Mouse (Mus musculus) midbrain, embryonic 10.5 days (tissue): ENCODE data around the gene Nol9. TPM values are rescaled to one million over a fixed set of nuclear protein-coding genes. Genes with fewer than 3 reads are reported as not detected.
A peak's percentile ranks its signal among the peaks of the same experiment; 100 is the strongest.
"Not testable (repeated sequence)": the region's sequence is repeated elsewhere in the genome, so short reads cannot be mapped to it uniquely, and the experiment has no call there.

ENCODE experiments used
- DNase-seq: peaks from one replicate; pipeline ENCODE4 v3.0.0-alpha.2; 2017; ENCODE audit warnings: low spot score
- H3K27ac ChIP-seq: fragments of 300-500 bp; sonication (generic); replicated peaks from 2 replicates; pipeline ENCODE4 v1.5.1; 2016; ENCODE audit warnings: mild to moderate bottlenecking
- H3K27me3 ChIP-seq: fragments of 300-500 bp; sonication (generic); 2 replicates; pipeline ENCODE4 v1.6.1; 2016; ENCODE audit warnings: low read depth, mild to moderate bottlenecking; ENCODE audit not compliant: poor library complexity, severe bottlenecking
- H3K36me3 ChIP-seq: fragments of 300-500 bp; sonication (generic); 2 replicates; pipeline ENCODE4 v1.6.1; 2016; ENCODE audit warnings: mild to moderate bottlenecking, moderate library complexity
- H3K4me1 ChIP-seq: fragments of 300-500 bp; sonication (generic); 2 replicates; pipeline ENCODE4 v1.6.1; 2016
- H3K4me3 ChIP-seq: fragments of 300-500 bp; sonication (generic); 2 replicates; pipeline ENCODE4 v1.5.1; 2016; ENCODE audit warnings: mild to moderate bottlenecking, moderate library complexity
- H3K9me3 ChIP-seq: fragments of 300-500 bp; sonication (generic); replicated peaks from 2 replicates; pipeline ENCODE4 v1.6.1; 2016; ENCODE audit warnings: mild to moderate bottlenecking
- WGBS: fragments of 180-500 bp; shearing (Covaris S2); methylation state at CpG from one replicate; pipeline ENCODE4 v1.1.7; 2016; 5-methylcytosine and 5-hydroxymethylcytosine counted together
- polyA plus RNA-seq: library from polyadenylated mRNA; unstranded; fragments of >200 nt; fragmentation: Nextera tagmentation; extraction: Ambion mirVana; gene quantifications from 2 replicates; pipeline ENCODE4 v1.2.1, GENCODE M21; 2016

Nol9 gene
- polyA plus RNA-seq, 1 experiment from 2014 or later: 35.7 TPM

DNA sequence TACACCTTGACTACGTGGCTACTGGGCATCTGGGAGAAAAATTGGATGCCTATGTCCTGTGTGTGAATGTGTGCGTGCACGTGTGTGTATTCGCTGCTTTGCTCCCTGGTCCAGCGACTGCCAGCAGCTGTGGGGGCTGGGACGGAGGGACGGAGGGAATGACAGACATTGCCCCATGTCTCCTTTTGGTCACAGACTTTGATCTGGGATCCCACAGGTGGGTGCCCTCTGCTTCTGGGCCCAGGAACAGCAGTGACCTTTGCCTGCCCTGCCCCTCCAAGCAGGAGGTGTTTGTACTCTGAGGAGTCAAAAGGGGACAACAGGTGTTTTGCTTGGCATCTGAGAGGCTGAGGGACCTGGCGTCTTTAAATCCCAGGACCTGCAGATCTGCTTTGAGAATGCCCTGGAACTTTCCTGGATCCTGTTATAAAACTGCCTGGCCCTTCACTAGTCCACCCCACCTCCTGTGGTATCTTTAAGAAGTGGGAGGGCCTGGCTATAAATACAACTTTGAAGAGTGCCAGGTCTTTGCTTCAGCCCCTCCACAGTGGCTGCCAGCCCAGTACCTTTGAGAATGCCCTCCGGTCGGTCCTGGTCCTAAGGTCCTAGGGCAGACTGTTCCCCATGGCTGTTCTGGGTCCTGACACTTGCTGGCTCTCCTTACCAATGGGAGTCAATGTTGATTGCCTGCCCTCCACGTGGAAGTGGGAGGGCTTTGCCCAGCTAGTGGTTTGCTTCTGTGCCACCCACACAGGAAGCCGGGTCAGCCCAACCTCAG lies 25.9 kb upstream of the Nol9 start:
- no peak overlapping the region for H3K27ac ChIP-seq
- H3K9me3 ChIP-seq: no peaks in the 10 kb centered on the region
- H3K27me3 ChIP-seq: peaks cover 20% of the 10 kb centered on the region
- DNase-seq: no peak
- H3K4me3 ChIP-seq: no peak overlapping the region
- WGBS: 88% methylated on average over 12 of the region's 12 CpGs
- peaks cover 66% of the 10 kb centered on the region for H3K36me3 ChIP-seq
- peaks cover 40% of the 10 kb centered on the region for H3K4me1 ChIP-seq

DNA sequence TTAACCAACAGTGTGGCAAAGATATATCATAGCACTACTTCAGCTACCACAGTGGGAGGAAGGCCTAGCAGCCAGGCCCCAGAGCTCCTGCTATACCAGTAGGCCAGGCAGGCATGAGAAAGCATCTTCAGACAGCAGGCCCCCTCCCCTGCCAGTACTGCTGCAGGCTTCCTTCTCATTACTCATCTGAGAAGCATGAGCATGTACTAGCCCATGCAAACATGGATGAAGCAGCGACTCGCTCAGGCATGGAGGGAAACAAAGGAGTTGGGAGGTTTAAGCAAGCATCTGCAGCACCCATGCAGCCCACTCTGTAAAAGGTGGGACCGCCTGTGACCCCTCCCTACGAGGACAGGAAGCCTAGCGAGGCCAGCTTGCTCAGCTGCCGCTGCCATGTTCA lies 20.0 kb upstream of the Nol9 start:
- no peaks in the 10 kb centered on the region for H3K9me3 ChIP-seq
- H3K27ac ChIP-seq: no peak overlapping the region
- H3K4me3 ChIP-seq: no peak overlapping the region
- peaks cover 99% of the 10 kb centered on the region for H3K36me3 ChIP-seq
- no peaks in the 10 kb centered on the region for H3K27me3 ChIP-seq
- no peaks in the 10 kb centered on the region for H3K4me1 ChIP-seq
- DNase-seq: no peak
- WGBS: 88% methylated on average over 6 of the region's 6 CpGs

DNA sequence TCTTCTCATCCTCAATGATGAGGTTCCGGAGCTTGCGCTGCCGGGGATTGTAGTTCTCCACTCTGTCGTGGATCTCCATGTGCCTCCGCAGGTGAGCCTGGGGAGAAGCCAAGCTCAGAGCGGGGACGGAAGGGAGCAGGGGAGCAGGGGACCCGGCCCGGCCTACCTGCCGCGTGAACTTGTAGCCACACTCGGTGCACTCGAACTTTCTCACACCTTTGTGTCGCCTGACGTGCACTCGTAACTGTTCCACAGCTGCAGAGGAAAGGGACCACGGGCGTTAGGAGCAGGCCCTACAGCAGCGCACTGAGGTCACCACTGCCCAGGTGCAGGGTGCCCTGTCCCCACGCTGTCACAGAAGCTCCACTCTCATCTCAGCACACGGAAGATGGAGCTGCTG lies 19.1 kb upstream of the Nol9 start:
- Histone ChIP-seq H3K27me3 (no peaks in the 10 kb centered on the region), H3K27ac (no peak overlapping the region), H3K36me3 (peaks cover 99% of the 10 kb centered on the region), H3K4me3 (no peak overlapping the region), H3K9me3 (no peaks in the 10 kb centered on the region), H3K4me1 (peaks cover 6% of the 10 kb centered on the region)
- no peak for DNase-seq
- WGBS: 94% methylated on average over 21 of the region's 21 CpGs

DNA sequence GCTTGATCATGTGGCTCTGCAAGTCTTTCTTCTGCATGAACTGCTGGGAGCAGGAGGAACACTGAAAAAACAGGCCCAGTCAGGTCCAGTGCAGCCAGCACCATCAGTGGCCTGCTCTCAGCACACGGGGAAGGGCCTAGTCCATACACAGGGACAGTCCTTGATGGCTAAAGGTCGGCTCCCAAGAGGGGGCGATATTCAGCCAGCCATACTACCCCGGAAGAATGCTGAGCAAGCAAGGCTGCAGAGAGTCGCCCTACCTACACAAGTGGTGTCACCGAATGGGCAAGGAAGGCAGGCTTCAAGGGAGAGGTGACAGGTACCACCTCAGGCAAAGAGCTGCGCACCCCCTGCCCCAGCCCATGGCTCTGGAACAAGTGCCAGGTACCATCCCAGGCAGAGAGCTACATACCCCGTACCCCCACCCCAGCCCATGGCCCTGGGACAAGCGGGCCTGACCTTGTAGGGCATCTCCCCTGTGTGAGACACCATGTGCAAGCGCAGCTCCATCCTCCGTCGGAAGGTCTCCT lies 17.5 kb upstream of the Nol9 start:
- DNase-seq: no peak
- H3K36me3 ChIP-seq: peaks cover 97% of the 10 kb centered on the region
- H3K4me1 ChIP-seq: peaks cover 22% of the 10 kb centered on the region
- no peaks in the 10 kb centered on the region for H3K9me3 ChIP-seq
- H3K27ac ChIP-seq: no peak overlapping the region
- no peaks in the 10 kb centered on the region for H3K27me3 ChIP-seq
- H3K4me3 ChIP-seq: no peak overlapping the region
- WGBS: 76% methylated on average over 12 of the region's 12 CpGs

DNA sequence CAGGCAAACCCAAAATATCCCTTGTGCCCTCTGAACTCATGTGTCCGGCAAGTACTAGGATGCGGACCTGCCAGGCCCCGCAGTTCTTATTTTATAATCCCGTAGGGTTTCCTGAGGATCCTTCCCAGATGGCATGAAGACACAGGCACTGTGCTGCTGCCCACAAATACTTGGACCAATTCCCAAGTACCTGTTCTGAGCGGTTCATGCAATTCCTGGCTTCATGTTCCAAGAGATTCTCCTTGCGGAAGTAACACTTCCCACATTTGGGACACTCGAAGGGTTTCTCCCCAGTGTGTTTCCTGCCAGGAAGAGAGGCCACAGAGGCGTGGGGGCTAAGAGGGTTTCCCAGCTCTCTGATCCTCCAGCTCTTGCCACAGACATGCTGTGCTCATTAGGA lies 16.6 kb upstream of the Nol9 start:
- WGBS: 88% methylated on average over 8 of the region's 8 CpGs
- Histone ChIP-seq H3K9me3 (no peaks in the 10 kb centered on the region), H3K4me1 (peaks cover 28% of the 10 kb centered on the region), H3K27ac (no peak overlapping the region), H3K27me3 (no peaks in the 10 kb centered on the region), H3K36me3 (peaks cover 90% of the 10 kb centered on the region), H3K4me3 (no peak overlapping the region)
- no peak for DNase-seq

DNA sequence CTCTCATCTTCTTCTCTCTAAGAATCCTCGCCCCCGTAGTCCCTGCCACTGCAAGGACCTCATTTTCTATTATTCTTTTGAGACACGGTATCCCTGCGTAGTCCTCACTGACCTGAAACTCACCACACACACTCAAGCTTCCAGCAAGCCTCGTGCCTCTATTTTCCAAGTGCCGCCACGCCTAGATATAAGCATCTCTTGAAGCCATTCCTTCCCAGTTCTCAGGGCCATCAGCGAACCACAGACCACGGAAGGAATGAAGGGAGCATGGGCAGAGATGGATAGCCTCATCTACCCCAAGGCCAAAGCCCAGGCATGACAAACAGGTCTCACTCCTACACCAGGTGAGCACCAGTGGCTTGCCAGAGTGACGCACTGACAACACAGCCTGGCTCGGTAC lies 14.6 kb upstream of the Nol9 start:
- Histone ChIP-seq H3K4me3 (no peak overlapping the region), H3K9me3 (no peaks in the 10 kb centered on the region), H3K27ac (no peak overlapping the region), H3K36me3 (peaks cover 69% of the 10 kb centered on the region), H3K4me1 (peaks cover 42% of the 10 kb centered on the region), H3K27me3 (no peaks in the 10 kb centered on the region)
- WGBS: 91% methylated on average over 11 of the region's 11 CpGs
- no peak for DNase-seq

DNA sequence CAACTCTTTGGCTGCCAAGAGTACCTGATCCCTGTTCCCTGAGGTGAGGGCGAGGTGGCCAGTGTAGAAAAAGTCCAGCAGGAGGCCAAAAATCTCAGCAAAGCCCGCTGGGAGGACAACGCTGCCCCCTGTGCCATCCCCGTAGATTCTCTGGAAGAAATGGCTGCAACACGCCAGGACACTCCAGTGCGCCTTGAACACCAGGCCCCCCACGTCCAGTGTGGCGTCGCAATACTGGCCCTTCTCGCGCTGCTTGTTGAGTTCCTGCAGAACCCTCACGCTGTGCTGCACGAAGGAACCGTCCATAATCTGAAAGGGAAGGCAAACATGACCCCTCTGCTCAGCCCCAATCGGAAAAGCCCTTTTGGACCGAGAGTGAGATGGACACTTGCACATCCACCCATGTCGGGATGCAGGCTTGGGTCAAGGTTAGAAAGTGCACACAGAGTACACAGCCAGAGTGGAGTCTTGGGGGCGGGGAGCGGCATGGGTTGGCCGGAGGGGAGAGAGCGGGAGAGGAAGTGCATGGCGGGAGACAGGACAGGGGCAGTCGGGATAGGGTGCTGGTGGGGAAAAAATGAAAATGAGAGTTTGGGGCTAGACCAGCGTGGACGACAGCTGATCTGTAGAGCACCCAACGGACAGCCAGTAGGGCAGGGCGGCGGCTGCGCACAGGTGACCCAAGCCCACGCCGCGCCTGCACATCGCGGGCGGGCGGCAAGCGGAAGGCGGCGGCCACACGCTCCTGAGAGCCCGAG lies 12.2 kb upstream of the Nol9 start:
- DNase-seq: no peak
- WGBS: 2% methylated on average over 41 of the region's 41 CpGs
- Histone ChIP-seq H3K9me3 (no peaks in the 10 kb centered on the region), H3K27me3 (peaks cover 3% of the 10 kb centered on the region), H3K36me3 (peaks cover 45% of the 10 kb centered on the region), H3K4me3 (peak overlapping the region; percentile 72), H3K27ac (peak overlapping the region; percentile 86), H3K4me1 (peaks cover 64% of the 10 kb centered on the region)

DNA sequence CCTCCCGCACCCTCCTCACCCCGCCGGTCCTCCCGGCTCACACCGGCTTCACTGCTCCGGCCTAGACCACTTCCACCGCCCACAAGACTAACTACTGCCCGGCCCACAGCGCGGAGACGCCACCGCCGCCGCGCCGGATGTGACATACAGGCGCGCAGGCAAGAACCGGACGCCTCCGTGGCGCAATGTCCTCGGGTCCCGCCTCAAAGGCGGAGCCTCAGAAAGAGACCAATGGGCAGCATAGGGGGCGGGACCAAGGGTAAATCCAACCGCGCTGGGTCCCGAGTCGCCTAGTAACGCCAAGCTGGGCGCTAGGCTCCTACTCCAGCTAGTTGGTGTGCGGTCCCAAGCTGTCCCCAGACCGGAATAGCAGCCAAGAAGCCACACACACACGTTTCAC lies 11.6 kb upstream of the Nol9 start, which contains the start of gene Zbtb48:
TSS of gene Zbtb48 (minus strand) at position 148 of the 400 bp plus-strand sequence.
- Histone ChIP-seq H3K9me3 (no peaks in the 10 kb centered on the region), H3K27me3 (peaks cover 9% of the 10 kb centered on the region), H3K4me1 (peaks cover 70% of the 10 kb centered on the region), H3K36me3 (peaks cover 39% of the 10 kb centered on the region), H3K4me3 (peak within 1 kb of the TSS; percentile 72), H3K27ac (peak within 1 kb of the TSS; percentile 86)
- DNase-seq: peak; percentile 96
- under 1% methylated on average over 35 of the region's 35 CpGs for WGBS

DNA sequence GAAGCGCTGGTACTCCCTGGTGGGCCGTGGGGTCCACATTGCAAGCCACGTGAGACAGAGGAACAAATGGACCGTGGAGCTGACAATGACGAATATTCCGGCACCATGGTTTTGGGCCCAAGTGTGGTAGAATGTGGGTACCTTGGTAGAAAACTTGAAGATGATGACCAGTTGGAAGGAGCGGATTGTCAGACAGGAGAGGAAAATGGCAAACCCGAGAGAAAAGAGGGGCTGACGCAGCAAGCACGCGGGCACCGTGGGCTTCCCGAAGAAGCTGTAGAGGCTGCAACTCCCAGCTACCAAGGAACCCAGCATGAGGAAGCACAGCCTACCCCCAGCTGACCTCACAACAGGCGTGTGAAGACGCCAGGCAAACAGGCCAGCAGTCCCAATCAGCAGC lies 10.7 kb upstream of the Nol9 start:
- H3K9me3 ChIP-seq: no peaks in the 10 kb centered on the region
- 65% methylated on average over 15 of the region's 15 CpGs for WGBS

DNA sequence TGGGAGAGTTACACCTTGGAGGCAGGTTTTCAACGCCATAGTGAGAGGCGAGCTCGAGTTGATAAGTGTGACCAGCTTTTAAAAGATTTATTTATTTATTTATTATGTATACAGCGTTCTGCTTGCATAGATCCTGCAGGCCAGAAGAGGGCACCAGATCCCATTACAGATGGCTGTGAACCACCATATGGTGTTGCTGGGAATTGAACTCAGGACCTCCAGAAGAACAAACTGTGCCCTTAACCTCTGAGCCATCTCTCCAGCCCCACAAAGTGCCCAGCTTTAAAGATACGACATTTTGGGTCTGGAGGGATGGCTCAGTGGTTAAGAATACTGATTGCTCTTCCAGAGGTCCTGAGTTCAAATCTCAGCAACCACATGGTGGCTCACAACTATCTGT lies 10.0 kb upstream of the Nol9 start:
- Histone ChIP-seq H3K4me3 (no peak overlapping the region), H3K9me3 (no peaks in the 10 kb centered on the region), H3K36me3 (peaks cover 24% of the 10 kb centered on the region), H3K27ac (no peak overlapping the region), H3K27me3 (peaks cover 11% of the 10 kb centered on the region), H3K4me1 (peaks cover 71% of the 10 kb centered on the region)
- DNase-seq: no peak
- WGBS: 47% methylated on average over 5 of the region's 5 CpGs

More for the DNA sequence above, 10.7 kb upstream of the Nol9 start:
- Histone ChIP-seq H3K4me3 (peak overlapping the region; percentile 72), H3K27me3 (peaks cover 11% of the 10 kb centered on the region), H3K36me3 (peaks cover 30% of the 10 kb centered on the region), H3K4me1 (peaks cover 71% of the 10 kb centered on the region), H3K27ac (no peak overlapping the region)
- DNase-seq: no peak

DNA sequence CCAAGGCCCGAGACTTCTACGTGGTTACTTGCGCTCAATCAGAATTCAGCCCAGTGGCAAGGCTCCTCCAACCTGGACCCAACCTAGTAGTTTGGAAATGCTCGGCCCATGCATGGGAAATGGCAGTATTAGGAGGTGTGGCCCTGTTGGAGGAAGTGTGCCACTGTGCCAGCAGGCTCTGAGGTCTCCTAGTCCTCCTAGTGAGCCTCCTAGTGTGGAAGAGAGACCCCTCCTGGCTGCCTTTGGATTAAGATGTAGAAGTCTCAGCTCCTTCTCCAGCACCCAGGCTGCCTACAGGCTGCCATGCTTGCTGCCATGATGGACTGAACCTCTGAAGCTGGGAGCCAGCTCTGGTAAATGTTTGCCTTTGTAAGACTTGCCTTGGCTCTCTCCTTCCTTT lies 9.1 kb upstream of the Nol9 start:
- no peaks in the 10 kb centered on the region for H3K9me3 ChIP-seq
- peaks cover 15% of the 10 kb centered on the region for H3K36me3 ChIP-seq
- H3K27me3 ChIP-seq: peaks cover 14% of the 10 kb centered on the region
- WGBS: 71% methylated on average over 4 of the region's 4 CpGs
- H3K4me1 ChIP-seq: peaks cover 65% of the 10 kb centered on the region
- DNase-seq: no peak
- H3K27ac ChIP-seq: no peak overlapping the region; the same call in 1 of the 2 replicates
- no peak overlapping the region for H3K4me3 ChIP-seq

DNA sequence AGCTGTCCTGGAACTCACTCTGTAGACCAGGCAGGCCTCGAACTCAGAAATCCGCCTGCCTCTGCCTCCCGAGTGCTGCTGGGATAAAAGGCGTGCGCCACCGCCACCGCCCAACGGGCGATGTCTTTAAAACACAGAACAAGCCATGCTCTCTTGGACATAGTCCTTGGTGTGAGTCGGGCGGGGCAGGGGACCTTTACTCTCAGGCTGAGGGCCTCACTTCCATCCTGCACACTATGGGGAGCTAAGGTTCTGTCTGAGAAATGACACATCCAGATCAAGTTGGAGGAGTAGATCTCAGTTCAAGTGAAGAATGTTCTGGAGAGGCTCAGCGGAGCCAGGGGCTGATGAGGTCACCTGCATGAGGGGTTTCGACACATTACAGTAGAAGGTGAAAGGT lies 6.2 kb upstream of the Nol9 start:
- Histone ChIP-seq H3K36me3 (no peaks in the 10 kb centered on the region), H3K4me1 (peaks cover 41% of the 10 kb centered on the region), H3K27ac (no peak overlapping the region), H3K27me3 (peaks cover 14% of the 10 kb centered on the region), H3K9me3 (no peaks in the 10 kb centered on the region), H3K4me3 (no peak overlapping the region)
- no peak for DNase-seq
- WGBS: 86% methylated on average over 13 of the region's 13 CpGs

DNA sequence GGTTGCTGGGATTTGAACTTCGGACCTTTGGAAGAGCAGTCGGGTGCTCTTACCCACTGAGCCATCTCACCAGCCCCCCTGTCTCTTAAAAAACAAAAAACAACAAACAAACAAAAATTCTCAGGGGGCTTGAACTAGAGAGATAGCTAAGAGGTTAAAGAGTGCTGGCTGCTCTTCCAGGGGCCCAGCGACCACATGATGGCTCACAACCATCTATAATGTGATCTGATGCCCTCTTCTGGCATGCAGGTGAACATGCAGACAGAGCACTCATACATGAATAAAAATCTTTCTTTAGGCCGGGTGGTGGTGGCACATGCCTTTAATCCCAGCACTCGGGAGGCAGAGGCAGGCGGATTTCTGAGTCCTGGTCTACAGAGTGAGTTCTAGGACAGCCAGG lies 2.7 kb upstream of the Nol9 start:
- Histone ChIP-seq H3K4me1 (peaks cover 42% of the 10 kb centered on the region), H3K27me3 (peaks cover 14% of the 10 kb centered on the region)
- not testable (repeated sequence) for H3K4me3 ChIP-seq, DNase-seq, H3K9me3 ChIP-seq, H3K27ac ChIP-seq, H3K36me3 ChIP-seq
- 89% methylated on average over 6 of the region's 6 CpGs for WGBS
